Mouse (Mus musculus) heart, adult 2 months (tissue): Measurements from ENCODE around the gene Hormad2.

ENCODE experiments used
- CTCF ChIP-seq: fragments of 200-600 bp; IDR thresholded peaks from 2 replicates; pipeline ENCODE4 v1.8.1; 2022; ENCODE audit warnings: antibody characterized with exemption, mild to moderate bottlenecking, moderate library complexity
- EP300 ChIP-seq: fragments of 200-500 bp; IDR thresholded peaks from 2 replicates; pipeline ENCODE4 v1.6.1; 2011; ENCODE audit warnings: low read depth, low read length, control low read depth; ENCODE audit not compliant: insufficient read depth
- POLR2A ChIP-seq: fragments of 200-500 bp; IDR thresholded peaks from 2 replicates; pipeline ENCODE4 v1.6.1; 2011; ENCODE audit warnings: mild to moderate bottlenecking, low read depth, low read length, control low read depth; ENCODE audit not compliant: insufficient read depth

DNA sequence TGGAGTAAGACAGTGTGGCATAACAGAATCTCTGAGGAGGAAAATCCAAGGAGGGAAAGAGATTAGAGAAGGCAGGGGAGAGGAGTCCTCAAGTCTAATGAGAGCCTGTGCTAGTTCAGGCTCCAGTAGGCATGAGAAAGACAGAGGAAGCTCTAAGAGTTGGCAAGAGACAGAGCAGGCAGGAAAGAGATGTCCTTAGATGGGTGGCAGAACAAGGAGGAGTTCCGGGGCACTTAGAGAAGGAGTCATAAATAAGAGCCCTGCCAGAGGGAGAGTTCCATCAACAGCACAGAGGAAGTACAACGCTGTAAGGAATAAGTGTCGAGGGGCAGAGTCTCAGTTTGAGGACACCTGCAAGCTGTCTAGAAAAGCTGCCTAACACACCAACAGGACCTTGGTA, 122.9 kb downstream of the Hormad2 start:
- TF ChIP-seq CTCF = no peak
- no peak for TF ChIP-seq EP300
- TF ChIP-seq POLR2A = no peak
